Comparison of ENCODE assay signal across 1 mouse cellular context in genomic region chr6:40471720-40472010, GRCm38 (mm10).
TF ChIP-seq lines count a peak whose summit lies in the region.

No protein-coding gene starts in this region.

TF ChIP-seq in CH12.LX, 34 proteins besides CTCF, POLR2A, EP300 and RAD21:
- TF ChIP-seq MYC (IDR thresholded peaks at IDR 0.05; ENCODE audit: low read depth, low read length), result peak; percentile 40; the same call in 1 of the 2 replicates
- TF ChIP-seq BHLHE40 (IDR thresholded peaks at IDR 0.05; ENCODE audit: low read depth, low read length), result peak; percentile 62
- TF ChIP-seq JUN (IDR thresholded peaks at IDR 0.05; ENCODE audit: insufficient read depth, low read depth, low read length), result no peak
